Mouse (Mus musculus) MEL (cell line): Measurements from ENCODE around the gene Mfng. TPM values are rescaled to one million over a fixed set of nuclear protein-coding genes. Genes with fewer than 3 reads are reported as not detected.

Experiments used
- DNase-seq: peaks from one replicate; pipeline ENCODE4 v3.0.0; 2011; ENCODE audit warnings: low read depth, low spot score
- H3K27ac ChIP-seq: 2 replicates; pipeline ENCODE4 v1.5.1; 2012; ENCODE audit warnings: low read depth, mild to moderate bottlenecking, control low read depth, low read length, moderate library complexity; ENCODE audit not compliant: control insufficient read depth
- H3K27me3 ChIP-seq, 2 experiments: fragments of 150-350 bp in 1 of 2; sonication (generic) in 1 of 2; 2 replicates each; pipeline ENCODE4 v1.6.1; 2012; ENCODE audit warnings: low read length in 2 of 2, mild to moderate bottlenecking in 2 of 2, improper control_type of control experiment in 1 of 2, moderate library complexity in 1 of 2; ENCODE audit not compliant: insufficient read depth in 2 of 2, control insufficient read depth in 1 of 2
- H3K36me3 ChIP-seq, 2 experiments: 2 replicates each; pipeline ENCODE4 v1.6.1; 2012 to 2014; ENCODE audit warnings: low read length in 2 of 2, improper control_type of control experiment in 1 of 2, inconsistent platforms in 1 of 2, mild to moderate bottlenecking in 1 of 2; ENCODE audit not compliant: insufficient read depth in 2 of 2, control insufficient read depth in 1 of 2
- H3K4me1 ChIP-seq, 2 experiments: fragments of 150-350 bp in 1 of 2; sonication (generic) in 1 of 2; 2 replicates each; pipeline ENCODE4 v1.6.1; 2012; ENCODE audit warnings: low read length in 2 of 2, improper control_type of control experiment in 1 of 2, mild to moderate bottlenecking in 1 of 2; ENCODE audit not compliant: insufficient read depth in 2 of 2, control insufficient read depth in 1 of 2
- H3K4me3 ChIP-seq, 2 experiments: fragments of 150-350 bp in 1 of 2; sonication (generic) in 1 of 2; 2 replicates each; pipeline ENCODE4 v1.5.1; 2012; ENCODE audit warnings: low read depth in 2 of 2, low read length in 2 of 2, mild to moderate bottlenecking in 2 of 2, moderate library complexity in 2 of 2, control low read depth in 1 of 2, improper control_type of control experiment in 1 of 2; ENCODE audit not compliant: control insufficient read depth in 1 of 2, insufficient read depth in 1 of 2
- H3K79me2 ChIP-seq: 2 replicates; pipeline ENCODE4 v1.6.1; 2012; ENCODE audit warnings: mild to moderate bottlenecking, low read length, moderate library complexity; ENCODE audit not compliant: control insufficient read depth, poor library complexity, insufficient read depth
- H3K9ac ChIP-seq: 2 replicates; pipeline ENCODE4 v1.6.1; 2012; ENCODE audit warnings: low read depth, mild to moderate bottlenecking, control low read depth, low read length, moderate library complexity; ENCODE audit not compliant: control insufficient read depth, poor library complexity, severe bottlenecking
- H3K9me3 ChIP-seq: fragments of 150-350 bp; sonication (generic); replicated peaks from 2 replicates; pipeline ENCODE4 v1.6.1; 2012; ENCODE audit warnings: mild to moderate bottlenecking, low read length, improper control_type of control experiment, moderate library complexity; ENCODE audit not compliant: insufficient read depth
- CHD1 ChIP-seq: IDR thresholded peaks from 2 replicates; pipeline ENCODE4 v1.6.1; 2012; ENCODE audit warnings: low read depth, mild to moderate bottlenecking, inconsistent platforms, low read length, improper control_type of control experiment
- ETS1 ChIP-seq: IDR thresholded peaks from 2 replicates; pipeline ENCODE4 v1.6.1; 2012; ENCODE audit warnings: low read depth, mild to moderate bottlenecking, inconsistent platforms, low read length, improper control_type of control experiment, moderate library complexity
- KAT2A ChIP-seq: conservative IDR thresholded peaks from 2 replicates; pipeline ENCODE4 v1.6.1; 2012; ENCODE audit warnings: low read depth, low read length, improper control_type of control experiment, inconsistent platforms
- MYC ChIP-seq: IDR thresholded peaks from 2 replicates; pipeline ENCODE4 v1.6.1; 2011; ENCODE audit warnings: low read depth, mild to moderate bottlenecking, low read length, improper control_type of control experiment, moderate library complexity
- POLR2A ChIP-seq, 2 experiments: IDR thresholded peaks; 2 replicates each; pipeline ENCODE4 v1.6.1; 2011 to 2012; ENCODE audit warnings: low read length in 2 of 2, mild to moderate bottlenecking in 2 of 2, control low read depth in 1 of 2, improper control_type of control experiment in 1 of 2, low read depth in 1 of 2, moderate library complexity in 1 of 2; ENCODE audit not compliant: control insufficient read depth in 1 of 2, insufficient read depth in 1 of 2, poor library complexity in 1 of 2
- RCOR1 ChIP-seq: IDR thresholded peaks from 2 replicates; pipeline ENCODE4 v1.6.1; 2012; ENCODE audit warnings: low read depth, mild to moderate bottlenecking, inconsistent platforms, low read length, improper control_type of control experiment
- SMC3 ChIP-seq: IDR thresholded peaks from 2 replicates; pipeline ENCODE4 v1.6.1; 2011; ENCODE audit warnings: low read depth, low read length, improper control_type of control experiment
- TBP ChIP-seq: IDR thresholded peaks from 2 replicates; pipeline ENCODE4 v1.8.0; 2011; ENCODE audit warnings: low read depth, low read length, improper control_type of control experiment
- USF2 ChIP-seq, 2 experiments: IDR thresholded peaks; 2 replicates each; pipeline ENCODE4 v1.6.1; 2011 to 2012; ENCODE audit warnings: improper control_type of control experiment in 2 of 2, low read length in 2 of 2, borderline replicate concordance in 1 of 2, inconsistent platforms in 1 of 2, low read depth in 1 of 2, mild to moderate bottlenecking in 1 of 2; ENCODE audit not compliant: insufficient read depth in 1 of 2
- ZC3H11A ChIP-seq: IDR thresholded peaks from 2 replicates; pipeline ENCODE4 v1.6.1; 2012; ENCODE audit warnings: low read depth, mild to moderate bottlenecking, inconsistent platforms, low read length, improper control_type of control experiment
- ZMIZ1 ChIP-seq: IDR thresholded peaks from 2 replicates; pipeline ENCODE4 v1.6.1; 2012; ENCODE audit warnings: low read depth, mild to moderate bottlenecking, inconsistent platforms, low read length, improper control_type of control experiment, moderate library complexity
- polyA plus RNA-seq, 2 experiments: library from polyadenylated mRNA; stranded (reverse) in 1 of 2; unstranded in 1 of 2; fragments of >175 nt in 1 of 2; fragments of >200 nt in 1 of 2; gene quantifications; 2 replicates each; pipeline versions ENCODE4 v1.2.1 to v1.2.4; 2012; ENCODE audit warnings: low replicate concordance in 2 of 2, low read depth in 1 of 2; ENCODE audit not compliant: insufficient read length in 2 of 2, insufficient read depth in 1 of 2, missing spikeins in 1 of 2
- total RNA-seq: library from RNA; depleted of rRNA; stranded (reverse); fragments of 300-350 nt; gene quantifications from 2 replicates; pipeline ENCODE4 v1.2.3, GENCODE M21; 2012

The Mfng gene
- total and polyA plus RNA-seq, 3 experiments, result 17.8 to 27.1 TPM; not detected in 1

DNA sequence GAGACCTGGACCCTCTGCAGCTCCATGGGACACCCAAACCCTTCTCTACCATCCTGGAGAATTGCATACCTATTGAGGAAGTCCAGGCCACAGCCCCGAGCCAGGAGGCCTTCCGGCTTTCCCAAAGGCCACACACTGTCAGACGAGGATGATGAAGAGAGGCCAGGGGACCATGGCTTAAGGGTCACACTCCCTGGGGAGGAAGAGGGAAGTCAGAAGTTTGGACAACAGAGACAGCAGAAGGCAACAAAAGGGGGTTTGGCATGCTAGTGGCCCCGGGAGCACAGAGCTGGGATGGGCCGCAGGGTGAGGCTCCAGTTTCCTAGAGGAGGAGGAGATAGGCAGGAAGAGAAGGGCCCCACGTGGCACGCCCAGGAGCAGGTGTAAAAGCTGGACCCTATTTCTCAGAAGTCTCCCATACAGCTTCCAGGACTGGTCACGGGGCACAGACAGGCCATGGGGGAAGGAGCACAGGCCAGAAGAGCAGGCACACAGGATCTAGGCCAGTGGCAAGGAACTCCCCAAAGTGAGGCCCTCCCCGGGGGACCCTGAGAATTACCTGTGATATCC, 14.1 kb upstream of the Mfng start:
- no peaks in the 10 kb centered on the region for H3K9me3 ChIP-seq
- no peaks in the 10 kb centered on the region for H3K4me1 ChIP-seq
- DNase-seq, result no peak
- H3K79me2 ChIP-seq, result no peaks in the 10 kb centered on the region
- H3K9ac ChIP-seq, result no peak overlapping the region
- H3K36me3 ChIP-seq, result no peaks in the 10 kb centered on the region
- H3K27me3 ChIP-seq, result peaks cover 0 to 2% of the 10 kb centered on the region in 2 experiments; a peak in 1 of 4 replicates
- H3K4me3 ChIP-seq, result no peak overlapping the region
- H3K27ac ChIP-seq, result no peak overlapping the region
- TF ChIP-seq SMC3 (no peak), ZMIZ1 (no peak), ETS1 (no peak)

DNA sequence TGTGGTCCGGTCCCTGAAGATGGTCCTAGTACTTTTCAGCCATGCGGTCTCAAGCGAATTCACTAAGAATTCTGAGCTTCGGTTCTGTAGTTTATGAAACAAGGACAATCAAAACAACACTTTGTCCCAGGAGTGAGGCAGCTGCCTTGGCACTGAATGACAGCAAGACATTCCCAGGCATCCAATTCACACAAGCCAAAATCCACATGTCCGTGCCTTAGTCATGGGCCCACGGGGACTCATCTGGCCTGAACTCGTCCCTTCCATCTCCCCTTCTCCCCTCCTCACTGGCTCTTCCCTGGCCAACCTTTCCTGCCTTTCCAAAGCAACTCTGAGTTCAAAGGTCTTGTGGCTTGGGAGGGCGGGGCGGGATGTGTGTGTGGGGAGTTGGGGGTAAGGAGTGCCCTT, 13.1 kb upstream of the Mfng start:
- DNase-seq, result no peak

DNA sequence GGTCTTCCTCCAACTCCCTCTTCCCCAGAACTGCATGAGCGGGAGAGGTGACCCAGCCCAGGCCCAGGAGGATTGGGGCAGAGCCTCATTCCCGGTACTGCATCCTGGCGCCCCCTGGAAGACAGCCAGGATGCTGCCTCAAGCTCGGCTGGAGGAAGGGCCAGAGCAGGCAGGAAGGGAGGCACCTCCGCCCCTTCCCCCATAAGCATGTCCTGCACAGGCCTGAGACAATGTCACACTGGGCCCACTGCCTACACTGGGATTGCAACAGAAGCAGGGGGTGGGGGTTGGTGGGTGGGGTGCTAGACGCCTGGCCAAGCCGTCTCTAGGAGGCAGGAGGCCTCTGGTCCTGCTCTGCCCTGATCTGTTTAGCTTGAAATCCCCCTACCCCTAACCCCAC, 12.7 kb upstream of the Mfng start:
- no peak for DNase-seq
- Histone ChIP-seq H3K79me2 (no peaks in the 10 kb centered on the region), H3K4me1 (no peaks in the 10 kb centered on the region), H3K9ac (no peak overlapping the region), H3K36me3 (no peaks in the 10 kb centered on the region), H3K27ac (no peak overlapping the region), H3K9me3 (no peaks in the 10 kb centered on the region), H3K27me3 (peaks cover 0 to 1% of the 10 kb centered on the region in 2 experiments; a peak in 1 of 4 replicates), H3K4me3 (no peak overlapping the region)
- TF ChIP-seq POLR2A (IDR thresholded peaks at IDR 0.05; ENCODE audit: control insufficient read depth in 1 of 2, insufficient read depth in 1 of 2, low read depth in 1 of 2, low read length in 2 of 2, poor library complexity in 1 of 2) (no peak), TBP (no peak), USF2 (IDR thresholded peaks at IDR 0.05; ENCODE audit: borderline replicate concordance in 1 of 2, insufficient read depth in 1 of 2, low read depth in 1 of 2, low read length in 2 of 2) (no peak), MYC (no peak), RCOR1 (no peak)

More for the DNA sequence above, 13.1 kb upstream of the Mfng start:
- no peak overlapping the region for H3K27ac ChIP-seq
- H3K4me3 ChIP-seq, result no peak overlapping the region
- H3K79me2 ChIP-seq, result no peaks in the 10 kb centered on the region
- H3K9ac ChIP-seq, result no peak overlapping the region
- H3K9me3 ChIP-seq, result no peaks in the 10 kb centered on the region
- peaks cover 0 to 2% of the 10 kb centered on the region in 2 experiments; a peak in 1 of 4 replicates for H3K27me3 ChIP-seq
- TF ChIP-seq CHD1 (no peak), USF2 (IDR thresholded peaks at IDR 0.05; ENCODE audit: borderline replicate concordance in 1 of 2, insufficient read depth in 1 of 2, low read depth in 1 of 2, low read length in 2 of 2) (no peak), SMC3 (no peak), ZC3H11A (no peak), KAT2A (no peak)
- no peaks in the 10 kb centered on the region for H3K4me1 ChIP-seq
- no peaks in the 10 kb centered on the region for H3K36me3 ChIP-seq
